Mouse (Mus musculus) liver, postnatal 0 days (tissue): ENCODE measurements around the gene Samd14.

Source experiments
- CTCF ChIP-seq: sonication (generic); IDR thresholded peaks from 2 replicates; pipeline ENCODE4 v1.5.1; 2016; ENCODE audit warnings: antibody characterized with exemption, low read depth
- EP300 ChIP-seq: IDR thresholded peaks from 2 replicates; pipeline ENCODE4 v1.6.1; 2016; ENCODE audit warnings: antibody characterized with exemption, low read depth, mild to moderate bottlenecking

DNA sequence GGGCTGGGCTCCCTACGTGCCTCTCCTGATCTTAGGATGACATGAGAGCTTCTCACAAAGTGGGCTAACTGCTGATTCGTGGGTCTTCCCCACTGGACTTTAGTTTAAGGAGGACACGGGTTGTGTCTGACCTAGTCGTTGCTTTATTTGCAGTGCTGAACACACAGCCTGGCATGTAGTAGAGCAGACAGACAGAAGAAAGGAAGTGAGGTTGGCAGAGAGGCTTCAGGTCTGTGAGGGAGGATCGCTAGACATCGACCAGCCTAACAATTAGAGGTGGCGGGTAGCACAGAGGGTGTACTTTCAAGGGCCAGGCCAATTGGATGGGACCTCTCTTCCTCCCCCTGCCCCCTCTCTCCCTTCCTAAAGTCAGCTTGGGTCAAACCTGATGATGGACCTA, 33.9 kb downstream of the Samd14 start:
- no peak for TF ChIP-seq CTCF
- TF ChIP-seq EP300 = no peak
